Mouse (Mus musculus): ENCODE measurements around the gene Stk4. TPM values are rescaled to one million over a fixed set of nuclear protein-coding genes. Genes with fewer than 3 reads are reported as not detected.

Gene Stk4
- total RNA-seq, 2 experiments from 2014 or later, result 193 to 227 TPM

DNA sequence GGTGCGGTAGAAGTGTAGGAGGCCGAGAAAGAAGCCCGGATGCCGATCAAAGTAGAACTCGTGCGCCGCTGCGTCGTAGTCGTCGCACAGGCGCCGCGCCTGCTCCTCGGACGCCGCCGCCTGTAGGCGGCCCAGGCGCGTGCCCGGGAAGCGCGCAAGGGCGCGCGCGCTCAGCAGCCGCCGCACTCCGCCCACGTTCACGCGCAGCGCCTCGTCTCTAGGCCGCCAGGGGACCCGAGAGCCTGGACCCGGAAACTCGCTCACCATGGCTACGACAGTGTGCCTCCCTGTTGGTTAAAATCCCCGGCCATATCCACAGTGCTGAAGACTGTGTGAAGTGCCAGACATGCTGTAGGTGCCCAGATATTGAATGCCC lies 98.4 kb downstream of the Stk4 start:
- no peak for ATAC-seq (ENCODE audit: poor library complexity, severe bottlenecking)

DNA sequence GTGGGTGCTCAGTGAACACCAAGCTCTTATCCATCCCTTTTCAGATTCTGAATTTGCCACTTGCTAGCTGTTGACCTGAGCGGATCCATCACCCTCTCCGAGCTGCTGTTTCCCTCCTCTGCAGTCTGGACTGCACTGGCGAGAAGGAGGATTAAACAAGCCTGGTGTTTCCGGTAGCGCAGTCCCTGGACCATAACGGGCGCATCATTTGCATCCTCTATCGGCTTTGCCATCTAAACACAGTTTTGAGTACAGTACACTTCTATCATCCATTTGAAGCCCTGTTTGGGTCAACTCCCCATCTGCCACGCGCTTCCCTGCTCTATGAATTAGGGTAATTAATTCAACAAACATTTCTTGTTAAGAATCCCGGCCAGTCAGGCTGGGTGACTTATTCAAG lies 100.2 kb downstream of the Stk4 start:
- ATAC-seq (ENCODE audit: poor library complexity, severe bottlenecking), result no peak

DNA sequence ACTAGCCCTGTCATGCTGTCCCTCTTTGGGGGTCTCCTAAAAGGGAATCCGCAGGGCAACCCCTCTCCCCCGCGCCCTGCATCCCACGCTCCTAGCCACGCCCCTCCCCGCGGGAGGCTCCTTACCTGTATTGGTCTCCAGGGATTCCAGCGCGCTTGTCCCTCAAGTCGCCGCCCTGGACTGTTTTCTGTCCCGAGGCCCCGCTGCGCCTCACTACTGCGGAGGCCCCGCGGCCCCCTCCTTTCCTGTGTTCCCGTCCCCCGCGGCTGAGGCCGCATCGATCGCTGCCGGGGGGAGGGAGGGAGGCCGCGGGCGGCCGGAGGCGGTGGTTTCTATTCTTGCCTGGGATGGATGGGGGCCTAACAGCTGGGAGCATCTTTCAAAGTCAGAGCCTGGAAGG lies 100.8 kb downstream of the Stk4 start, which contains the start of gene Kcns1:
Gene Kcns1, minus strand, starts transcription at position 212 of the 400 bp plus-strand sequence.
- no peak for ATAC-seq (ENCODE audit: poor library complexity, severe bottlenecking)

DNA sequence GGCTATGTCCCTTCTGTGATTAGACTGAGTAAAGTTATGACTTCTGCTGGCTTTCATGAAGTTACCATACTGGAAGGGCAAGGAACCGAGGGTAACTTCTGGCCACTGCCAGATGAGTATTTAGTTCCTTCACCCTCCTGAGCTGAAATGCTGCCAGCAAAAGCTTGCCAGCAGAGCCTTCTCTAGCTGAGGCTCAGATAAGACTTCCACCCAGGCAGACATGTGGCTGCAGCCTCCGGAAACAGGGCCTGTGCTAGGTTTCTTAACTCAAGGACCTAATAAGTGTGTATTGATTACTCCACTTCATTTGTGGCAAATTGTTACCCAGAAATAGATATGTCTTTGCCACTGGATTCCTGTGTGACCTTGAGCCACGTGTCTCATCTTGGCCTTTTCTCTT lies 103.3 kb downstream of the Stk4 start:
- ATAC-seq (ENCODE audit: poor library complexity, severe bottlenecking), result no peak

DNA sequence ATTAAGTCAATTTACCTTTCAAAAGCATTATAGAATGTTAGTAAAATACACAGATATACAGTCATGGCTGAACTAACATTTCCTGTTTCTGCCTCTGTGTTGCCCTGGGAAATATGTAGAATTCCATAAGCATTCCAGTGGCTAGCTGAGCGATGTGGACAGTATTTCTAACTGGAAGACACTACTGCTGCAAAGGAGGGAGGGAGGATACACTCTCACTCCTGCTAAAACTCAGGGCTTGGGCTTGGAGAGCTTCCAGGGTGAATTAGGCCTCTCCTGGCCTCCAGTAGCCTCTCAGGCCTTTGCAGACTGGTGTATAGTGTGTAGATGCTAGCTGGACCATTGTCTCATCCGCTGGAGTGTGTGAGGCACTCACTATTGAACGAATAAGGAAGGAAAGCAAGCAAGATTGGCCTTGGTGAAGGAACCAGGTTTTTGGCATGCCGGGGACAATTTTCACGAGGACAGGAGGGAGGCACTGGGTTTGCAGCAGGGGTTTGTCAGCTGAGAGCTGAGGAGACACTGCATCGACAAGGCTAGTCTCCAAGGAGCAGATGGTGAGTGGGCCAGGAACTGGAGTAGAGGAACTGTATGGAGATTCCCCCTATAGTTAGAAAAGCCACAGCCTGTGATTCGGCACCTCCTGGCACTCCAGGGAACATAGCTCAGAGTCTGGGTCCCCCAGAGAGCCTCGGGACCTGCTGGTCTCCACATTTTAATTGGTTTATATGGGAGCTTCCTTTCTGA lies 104.7 kb downstream of the Stk4 start:
- no peak for ATAC-seq (ENCODE audit: poor library complexity, severe bottlenecking)

DNA sequence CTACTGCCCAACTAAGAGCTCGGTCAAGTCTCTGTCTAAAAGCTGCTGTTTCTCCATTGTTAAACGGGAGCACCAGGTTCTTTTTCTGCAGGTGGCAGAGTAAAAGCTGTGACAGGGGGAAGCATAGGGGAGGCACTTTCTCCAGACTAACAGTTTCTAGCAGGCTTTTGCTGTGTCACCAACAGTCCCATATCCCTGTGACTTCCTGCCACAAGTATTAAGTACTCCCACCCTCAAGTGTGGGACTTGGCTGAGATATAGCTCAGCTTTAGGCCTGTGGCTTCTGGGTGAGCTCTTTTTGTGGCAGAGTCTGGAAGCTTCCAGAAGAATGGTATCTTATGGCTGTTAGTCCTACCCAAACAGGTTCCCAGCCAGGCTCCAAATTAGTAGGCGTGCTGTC lies 105.7 kb downstream of the Stk4 start:
- no peak for ATAC-seq (ENCODE audit: poor library complexity, severe bottlenecking)

DNA sequence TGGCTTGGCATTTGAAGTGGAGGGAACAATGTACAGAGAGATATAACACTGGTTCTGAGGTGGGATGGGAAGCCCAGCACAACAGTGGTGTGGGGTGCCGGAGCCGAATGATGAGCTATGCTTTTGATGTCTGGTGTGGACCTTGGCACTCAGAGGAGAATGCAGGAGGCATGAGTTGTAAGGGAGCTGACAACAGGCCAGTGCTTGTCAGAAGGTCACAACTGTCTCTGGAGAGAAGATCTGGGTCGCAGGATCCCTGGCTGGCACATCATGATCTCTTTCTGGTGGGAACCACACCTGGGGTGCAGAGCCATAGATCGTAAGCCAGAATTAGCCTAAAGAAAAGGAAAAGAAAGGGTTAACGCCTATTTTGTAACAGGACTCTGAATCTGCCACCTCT lies 107.7 kb downstream of the Stk4 start:
- ATAC-seq (ENCODE audit: poor library complexity, severe bottlenecking), result no peak

DNA sequence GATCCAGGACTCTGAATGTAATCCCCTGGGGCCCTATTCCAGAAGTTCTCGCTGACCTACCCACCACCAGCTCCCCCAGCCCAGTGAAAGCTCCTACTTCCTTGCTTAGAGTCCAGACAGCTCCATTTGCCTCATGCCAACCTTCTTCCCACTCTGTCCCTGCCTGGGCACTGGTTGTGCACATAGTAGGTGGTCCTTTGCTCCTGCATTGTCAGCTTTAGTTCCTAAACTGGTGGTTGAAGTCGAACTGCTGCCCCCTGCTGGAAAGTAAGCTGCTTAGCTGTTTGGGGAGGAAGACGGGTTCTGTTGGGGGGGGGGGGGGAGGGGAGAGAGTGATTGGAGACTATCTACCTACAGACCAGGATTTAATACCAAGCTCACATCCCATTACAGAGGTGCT lies 110.0 kb downstream of the Stk4 start:
- no peak for ATAC-seq (ENCODE audit: poor library complexity, severe bottlenecking)

DNA sequence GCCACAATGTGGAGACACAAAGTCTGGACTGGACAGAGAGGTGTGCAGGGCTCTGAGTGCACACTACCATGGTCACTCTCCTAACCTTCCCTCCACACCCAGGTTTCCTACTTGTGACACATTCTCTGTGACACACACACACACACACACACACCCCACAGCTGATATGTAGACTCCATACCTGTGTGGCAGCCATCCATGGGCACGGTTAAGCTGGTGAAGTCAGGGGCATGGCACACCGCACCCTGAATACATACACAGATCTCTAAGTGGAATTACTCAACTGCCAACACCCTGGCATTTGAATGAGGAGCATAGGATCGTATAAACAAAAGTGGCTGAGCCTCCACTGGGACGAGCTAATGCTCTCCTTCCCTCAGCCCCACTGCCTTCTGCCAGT lies 110.6 kb downstream of the Stk4 start:
- no peak for ATAC-seq (ENCODE audit: poor library complexity, severe bottlenecking)

DNA sequence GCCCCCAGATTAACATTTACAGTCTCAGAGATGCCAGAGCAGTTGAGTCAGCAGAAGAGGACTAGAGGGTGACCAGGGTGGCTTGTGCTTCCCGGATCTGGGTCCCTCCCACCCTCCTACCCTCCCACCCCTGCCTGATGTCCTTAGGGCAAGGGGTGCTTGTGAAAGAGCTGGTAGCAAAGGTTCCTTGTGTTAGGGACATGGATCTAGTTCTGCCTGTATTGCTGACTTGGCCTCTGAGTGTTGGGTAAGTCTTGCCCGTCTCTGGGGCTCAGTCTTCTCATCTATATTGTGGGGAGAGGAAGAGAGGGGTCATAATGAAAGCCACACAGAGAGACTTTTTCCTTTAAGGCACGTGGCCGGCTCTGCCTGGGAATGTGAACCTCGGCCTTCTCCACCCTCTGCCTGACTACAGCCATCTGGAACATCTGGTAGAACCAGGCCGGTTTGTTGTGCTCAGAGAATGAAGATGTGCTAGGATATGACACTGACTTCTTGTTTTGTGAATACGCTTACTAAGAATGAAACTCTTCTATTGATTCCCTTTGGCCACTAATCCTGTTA lies 112.7 kb downstream of the Stk4 start, which contains the start of gene Wfdc5:
Gene Wfdc5, minus strand, starts transcription at position 51 of the 564 bp plus-strand sequence.
- ATAC-seq (ENCODE audit: poor library complexity, severe bottlenecking), result no peak

DNA sequence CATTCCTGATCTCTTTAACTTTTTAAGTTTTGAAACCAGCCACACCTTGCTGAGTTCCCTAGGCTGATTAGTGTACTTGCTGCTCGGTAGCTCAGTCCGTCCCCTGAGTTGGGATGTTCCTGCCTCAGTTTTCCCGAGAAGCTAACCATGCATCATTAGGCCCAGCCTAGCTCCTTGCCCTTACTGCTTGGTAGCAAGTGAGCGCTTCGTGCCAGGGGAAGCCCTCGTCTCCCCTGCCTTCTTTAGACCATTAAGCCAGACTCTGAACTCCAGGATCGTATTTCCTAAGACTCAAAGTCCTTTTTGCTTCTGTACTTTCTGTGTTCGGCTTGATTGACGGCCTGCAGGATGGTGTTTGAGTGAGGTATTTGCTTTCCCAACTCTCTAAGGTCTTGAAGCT lies 113.2 kb downstream of the Stk4 start:
- no peak for ATAC-seq (ENCODE audit: poor library complexity, severe bottlenecking)

DNA sequence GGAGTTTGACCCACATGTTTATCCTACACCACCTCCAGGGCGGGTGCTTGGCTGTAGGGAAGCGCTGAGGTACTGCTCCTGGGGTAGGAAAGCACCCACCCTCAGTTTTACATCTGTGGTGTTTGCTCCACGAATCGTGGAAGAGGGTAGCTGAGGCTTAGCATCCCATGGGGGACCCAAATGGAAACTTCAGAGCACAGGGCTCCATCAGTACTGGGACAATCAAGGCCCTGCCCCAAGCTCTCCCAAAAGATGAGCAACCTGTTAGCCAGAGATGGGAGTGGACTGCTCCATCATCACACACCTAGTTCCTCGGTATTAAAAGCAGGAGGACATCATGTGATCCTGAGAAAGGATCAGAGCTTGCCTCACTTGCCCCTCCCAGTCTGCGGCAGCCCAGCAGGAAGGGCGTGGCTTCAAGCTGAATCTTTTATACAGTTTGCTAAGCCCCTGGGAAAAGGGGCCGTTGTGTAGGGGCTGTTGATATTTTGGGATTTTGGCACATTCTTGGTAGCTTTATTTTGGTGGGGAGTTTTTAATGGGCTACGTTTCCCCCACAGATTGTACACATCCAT lies 114.1 kb downstream of the Stk4 start:
- ATAC-seq (ENCODE audit: poor library complexity, severe bottlenecking), result peak; percentile 40; the same call in 1 of the 2 replicates

DNA sequence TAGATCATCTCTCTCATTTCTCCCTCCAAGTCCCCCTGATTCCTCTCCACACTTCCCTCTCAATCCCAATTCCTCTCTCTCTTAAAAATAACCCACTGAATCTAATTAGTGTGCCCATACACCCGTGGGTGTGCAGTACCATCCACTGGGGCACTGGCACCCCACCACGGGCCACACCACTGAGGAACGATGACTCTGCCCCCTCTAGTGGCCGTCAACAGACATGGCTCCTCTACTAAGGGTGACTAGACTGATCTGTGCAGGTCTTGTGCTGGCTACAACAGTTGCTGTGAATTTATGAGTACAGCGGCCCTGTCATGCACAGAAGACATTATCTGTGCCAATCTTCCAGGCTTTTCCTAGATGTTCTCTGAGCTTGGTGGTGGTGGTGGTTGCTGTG lies 118.6 kb downstream of the Stk4 start:
- peak; percentile 82 for ATAC-seq (ENCODE audit: poor library complexity, severe bottlenecking)

DNA sequence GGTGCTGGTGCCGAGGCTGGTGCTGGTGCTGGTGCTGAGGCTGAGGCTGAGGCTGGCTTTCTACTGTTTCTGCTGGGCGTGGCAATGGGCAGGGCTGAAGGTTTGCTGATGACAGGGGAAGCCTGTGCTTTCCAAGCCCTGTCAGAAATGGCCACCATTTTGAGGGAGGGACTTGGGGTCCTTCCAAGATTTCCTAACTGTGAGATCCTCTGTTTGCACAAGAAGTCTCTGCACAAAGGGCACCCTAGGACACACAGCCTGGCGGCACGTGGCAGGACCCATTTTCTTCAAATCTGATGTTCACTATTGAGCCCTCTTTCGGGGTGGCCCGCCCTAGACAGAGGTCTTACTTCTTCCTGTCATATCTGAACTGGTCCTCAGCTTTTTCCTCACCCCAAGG lies 120.5 kb downstream of the Stk4 start, which contains the start of gene Wfdc12:
Gene Wfdc12, minus strand, starts transcription at position 33 of the 400 bp plus-strand sequence.
- ATAC-seq (ENCODE audit: poor library complexity, severe bottlenecking), result no peak

DNA sequence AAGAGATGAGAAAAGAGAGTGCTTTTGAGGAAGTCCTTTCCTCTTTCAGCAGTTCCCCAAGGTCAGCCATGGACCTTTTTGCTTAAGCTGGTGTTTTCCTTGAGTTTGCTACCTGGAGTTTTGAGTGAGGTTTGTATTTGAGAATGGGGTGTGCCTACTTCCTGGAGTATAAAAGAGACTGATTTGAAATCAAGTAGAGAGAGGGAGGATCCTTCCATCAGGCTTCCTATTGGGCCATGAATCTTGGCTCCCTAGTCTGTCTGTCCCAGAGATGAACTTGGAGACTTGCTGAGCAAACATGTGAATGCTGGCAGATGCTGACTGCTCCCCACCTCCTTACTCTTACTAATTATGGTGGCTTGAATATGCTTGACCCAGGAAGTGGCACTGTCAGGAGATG lies 122.2 kb downstream of the Stk4 start:
- no peak for ATAC-seq (ENCODE audit: poor library complexity, severe bottlenecking)

DNA sequence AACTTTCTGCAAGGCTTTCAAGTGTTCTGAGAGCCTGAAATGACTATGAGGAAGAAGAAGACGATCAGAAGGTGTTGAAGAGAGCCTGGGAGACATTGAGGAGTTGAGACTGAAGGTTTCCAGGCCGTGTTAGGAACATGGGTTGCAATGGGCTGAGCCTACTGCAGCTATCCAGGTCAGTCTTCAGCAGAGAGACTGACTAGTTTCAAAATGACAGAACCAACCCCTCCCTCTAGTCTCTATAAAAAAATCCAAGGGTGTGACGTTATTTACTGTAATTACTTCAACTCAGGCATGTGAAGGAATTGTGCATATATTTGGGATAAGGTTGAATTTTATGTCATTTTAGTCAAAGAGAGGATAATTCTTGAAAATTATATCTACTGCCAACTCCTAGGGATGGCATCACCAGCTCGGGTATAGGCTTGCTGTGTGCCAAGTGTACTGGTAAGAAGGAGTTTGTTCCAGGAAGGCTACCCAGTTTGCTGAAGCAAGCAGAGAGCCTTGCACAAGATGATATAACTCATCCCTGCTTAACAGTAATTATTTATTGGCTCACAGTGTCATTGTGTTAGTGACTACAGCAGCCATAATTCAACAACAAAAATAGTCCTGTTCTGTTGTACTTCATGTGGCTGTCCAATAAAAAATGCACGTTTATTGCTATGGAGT lies 125.0 kb downstream of the Stk4 start:
- ATAC-seq (ENCODE audit: poor library complexity, severe bottlenecking), result no peak

DNA sequence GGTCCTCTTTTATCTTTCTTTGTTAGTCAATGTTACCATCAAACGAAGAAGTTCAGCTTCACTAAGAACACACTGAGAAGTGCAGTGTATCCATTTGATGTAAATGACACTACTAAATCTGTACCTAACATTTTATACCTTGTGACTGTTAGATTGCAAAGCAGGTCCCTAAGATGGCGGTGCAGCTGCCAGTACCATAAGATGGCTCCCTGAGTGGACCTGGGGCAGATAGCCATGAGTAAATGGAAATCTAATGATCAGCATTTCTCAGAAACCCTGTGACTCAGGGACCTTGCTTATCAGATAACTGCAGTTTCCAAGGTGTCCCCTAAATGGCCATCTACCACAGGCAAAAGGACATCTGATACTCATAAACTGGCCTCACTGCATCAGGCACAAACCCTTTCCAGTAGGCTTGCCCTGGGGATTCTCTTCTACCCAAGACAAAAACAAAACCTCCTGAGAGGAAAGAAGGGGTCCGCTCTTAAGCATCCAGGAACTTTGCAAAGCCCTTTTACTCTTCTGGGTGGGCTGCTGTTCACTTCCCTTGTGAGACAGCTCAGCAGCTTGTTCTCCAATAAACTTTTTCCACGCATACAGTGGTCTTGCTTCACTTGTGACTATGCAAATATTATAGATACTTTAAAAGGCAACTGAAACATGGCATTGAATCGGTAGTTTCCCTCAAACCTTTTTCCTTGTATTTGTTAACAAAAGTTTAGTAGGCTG lies 126.0 kb downstream of the Stk4 start:
- ATAC-seq (ENCODE audit: poor library complexity, severe bottlenecking), result no peak

DNA sequence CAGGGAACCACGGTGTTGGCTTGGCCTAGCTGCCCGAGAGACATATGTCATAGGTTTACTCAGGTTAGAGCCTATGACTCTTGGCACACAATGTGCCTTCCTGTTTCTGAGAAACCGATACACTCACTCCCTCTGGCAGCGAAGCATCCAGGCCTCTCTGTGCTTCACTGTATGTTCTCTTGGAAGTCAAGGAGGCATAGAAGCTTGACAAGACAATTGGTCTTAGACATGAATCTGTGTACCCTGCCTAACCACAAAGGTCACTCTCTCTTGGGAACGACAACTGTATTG lies 126.5 kb downstream of the Stk4 start:
- no peak for ATAC-seq (ENCODE audit: poor library complexity, severe bottlenecking)

DNA sequence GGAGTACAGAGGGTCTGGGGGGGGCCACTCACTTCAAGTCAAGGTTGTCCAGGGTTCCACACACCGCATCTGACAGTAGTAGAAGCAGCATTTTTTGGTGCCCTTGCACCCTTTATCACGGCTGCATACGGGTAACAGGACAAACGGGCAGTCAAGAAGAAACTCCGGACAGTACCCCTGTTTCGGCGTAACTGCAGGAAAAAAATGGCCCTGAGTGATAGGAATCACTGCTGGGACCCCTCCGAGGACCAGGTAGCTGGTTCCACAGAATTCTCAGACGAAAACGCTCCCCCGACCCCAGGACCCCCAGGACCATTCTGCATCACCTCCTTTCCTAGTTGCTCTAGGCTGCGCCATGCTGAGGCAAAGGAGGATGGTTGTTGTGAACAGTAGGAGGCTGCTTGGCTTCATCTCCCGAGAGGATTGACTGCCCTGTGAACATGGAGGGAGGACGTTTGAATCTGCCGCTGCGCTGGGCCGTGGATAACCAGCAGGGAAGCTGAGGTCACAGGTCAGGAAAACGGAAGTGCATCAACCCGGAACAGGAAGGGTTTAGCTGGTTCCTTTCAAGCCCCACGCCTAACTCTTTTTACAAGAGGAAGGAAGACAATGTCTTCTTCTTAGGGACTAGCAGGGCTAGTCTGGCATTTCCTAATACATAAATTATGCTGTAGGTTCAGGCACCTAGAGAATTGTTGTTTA lies 129.7 kb downstream of the Stk4 start, which contains the start of gene Wfdc15a:
Gene Wfdc15a, minus strand, starts transcription at position 505 of the 702 bp plus-strand sequence.
- ATAC-seq (ENCODE audit: poor library complexity, severe bottlenecking), result no peak

Data from megakaryocyte, adult 5-6 weeks (primary cell).